ENCODE assay signal across 21 mouse cellular contexts in genomic region chr1:87300360-87301286, GRCm38 (mm10). TPM values are rescaled to one million over a fixed set of nuclear protein-coding genes. Genes with fewer than 3 reads are reported as not detected.
A peak's percentile ranks its signal among the peaks of the same experiment; 100 is the strongest.
DNase-seq lines count a peak whose midpoint lies in the region; ATAC-seq and TF ChIP-seq lines count a peak whose summit lies in the region.
"Had no signal": no experiment of that assay in that cellular context is flagged by ENCODE, and none has a peak within 500 bp of the region (broad histone marks: within the 10 kb centered on the region; RNA-seq: fewer than 3 reads in every experiment).

No protein-coding gene starts in this region.

- H3K4me2 ChIP-seq in kidney, embryonic 14.5 days (replicated peaks; ENCODE audit: low read depth, low read length) = no peak overlapping the region
- H3K4me2 ChIP-seq in liver, embryonic 16.5 days (ENCODE audit: low read depth, low read length) = no peak overlapping the region
- H3K4me2 ChIP-seq in liver, postnatal 0 days (ENCODE audit: low read depth, low read length) = no peak overlapping the region
- no peak overlapping the region for H3K4me2 ChIP-seq in intestine, embryonic 15.5 days (replicated peaks)
- H3K4me2 ChIP-seq in myocyte (ENCODE audit: low read depth) = no peak overlapping the region
- H3K4me2 ChIP-seq: embryonic facial prominence, embryonic 12.5 days; forebrain, embryonic 12.5 days; heart, embryonic 11.5 days; heart, embryonic 15.5 days; hindbrain, embryonic 13.5 days had no signal

- no peaks in the 10 kb centered on the region for H3K79me2 ChIP-seq in myocyte (ENCODE audit: control insufficient read depth, insufficient read depth)

- no peak for TF ChIP-seq EP300 in liver, postnatal 0 days (IDR thresholded peaks at IDR 0.05; ENCODE audit: low read depth)

- H3K36me3 ChIP-seq in kidney, embryonic 14.5 days (ENCODE audit: control insufficient read depth, insufficient read depth, low read length) = no peaks in the 10 kb centered on the region
- H3K36me3 ChIP-seq in kidney, adult 2 months (ENCODE audit: control insufficient read depth, insufficient read depth, low read length) = no peaks in the 10 kb centered on the region
- H3K36me3 ChIP-seq in liver, embryonic 16.5 days (ENCODE audit: control insufficient read depth, insufficient read depth) = no peaks in the 10 kb centered on the region
- no peaks in the 10 kb centered on the region for H3K36me3 ChIP-seq in liver, postnatal 0 days (replicated peaks; ENCODE audit: insufficient read depth, low read length)
- no peaks in the 10 kb centered on the region for H3K36me3 ChIP-seq in intestine, embryonic 15.5 days
- no peaks in the 10 kb centered on the region for H3K36me3 ChIP-seq in myocyte (ENCODE audit: control insufficient read depth, insufficient read depth)
- H3K36me3 ChIP-seq: embryonic facial prominence, embryonic 12.5 days; forebrain, embryonic 12.5 days; heart, embryonic 15.5 days; hindbrain, embryonic 13.5 days had no signal

- no peak for TF ChIP-seq CTCF in kidney, adult 2 months (conservative IDR thresholded peaks at IDR 0.05; ENCODE audit: insufficient read depth, insufficient read length, low read depth, low read length)
- no peak for TF ChIP-seq CTCF in liver, postnatal 0 days (IDR thresholded peaks at IDR 0.05; ENCODE audit: low read depth)

- no peak overlapping the region for H3K4me3 ChIP-seq in kidney, embryonic 14.5 days (ENCODE audit: low read length)
- no peak overlapping the region for H3K4me3 ChIP-seq in kidney, adult 2 months (ENCODE audit: insufficient read depth, low read depth, low read length)
- no peak overlapping the region for H3K4me3 ChIP-seq in liver, embryonic 16.5 days (ENCODE audit: low read depth, low read length)
- H3K4me3 ChIP-seq in liver, postnatal 0 days (ENCODE audit: low read depth, low read length) = no peak overlapping the region
- H3K4me3 ChIP-seq in intestine, embryonic 15.5 days (replicated peaks) = no peak overlapping the region
- H3K4me3 ChIP-seq in myocyte = no peak overlapping the region
- H3K4me3 ChIP-seq: embryonic facial prominence, embryonic 12.5 days; forebrain, embryonic 12.5 days; heart, adult 2 months; heart, embryonic 15.5 days; hindbrain, embryonic 13.5 days had no signal

- 42% methylated on average over 14 of the region's 14 CpGs for WGBS in kidney, embryonic 14.5 days
- 61% methylated on average over 14 of the region's 14 CpGs for WGBS in kidney, adult 2 months
- WGBS in liver, embryonic 16.5 days (ENCODE audit: insufficient replicate concordance) = 56% methylated on average over 14 of the region's 14 CpGs
- 61% methylated on average over 14 of the region's 14 CpGs for WGBS in liver, postnatal 0 days (ENCODE audit: insufficient replicate concordance)
- 57% methylated on average over 14 of the region's 14 CpGs for WGBS in intestine, embryonic 15.5 days

- H3K9ac ChIP-seq in kidney, embryonic 14.5 days (ENCODE audit: low read depth, low read length) = no peak overlapping the region
- H3K9ac ChIP-seq in liver, embryonic 16.5 days (ENCODE audit: low read depth, low read length) = no peak overlapping the region
- H3K9ac ChIP-seq in liver, postnatal 0 days (replicated peaks) = no peak overlapping the region
- no peak overlapping the region for H3K9ac ChIP-seq in intestine, embryonic 15.5 days
- H3K9ac ChIP-seq: embryonic facial prominence, embryonic 12.5 days; forebrain, embryonic 12.5 days; heart, embryonic 15.5 days; hindbrain, embryonic 13.5 days had no signal

- H3K9me3 ChIP-seq in kidney, embryonic 14.5 days (ENCODE audit: control insufficient read depth, low read length) = no peaks in the 10 kb centered on the region
- H3K9me3 ChIP-seq in liver, embryonic 16.5 days (replicated peaks; ENCODE audit: control insufficient read depth, low read length) = no peaks in the 10 kb centered on the region
- no peaks in the 10 kb centered on the region for H3K9me3 ChIP-seq in liver, postnatal 0 days (ENCODE audit: low read length)
- H3K9me3 ChIP-seq in intestine, embryonic 15.5 days = no peaks in the 10 kb centered on the region
- H3K9me3 ChIP-seq: embryonic facial prominence, embryonic 12.5 days; forebrain, embryonic 12.5 days; heart, embryonic 15.5 days; hindbrain, embryonic 13.5 days had no signal

- no peak overlapping the region for H3K27ac ChIP-seq in kidney, embryonic 14.5 days (ENCODE audit: low read depth, low read length)
- H3K27ac ChIP-seq in kidney, adult 2 months (ENCODE audit: insufficient read depth, low read depth, low read length) = no peak overlapping the region
- H3K27ac ChIP-seq in liver, embryonic 16.5 days (ENCODE audit: low read length) = no peak overlapping the region
- H3K27ac ChIP-seq in liver, postnatal 0 days (ENCODE audit: low read depth) = no peak overlapping the region
- no peak overlapping the region for H3K27ac ChIP-seq in intestine, embryonic 15.5 days
- H3K27ac ChIP-seq: embryonic facial prominence, embryonic 12.5 days; forebrain, embryonic 12.5 days; heart, adult 2 months; heart, embryonic 15.5 days; hindbrain, embryonic 13.5 days had no signal

- DNase-seq in kidney, adult 2 months = no peak
- DNase-seq in liver, postnatal 0 days = no peak
- no peak for DNase-seq in layer of hippocampus, adult 9-10 months (ENCODE audit: low spot score)
- DNase-seq: adrenal gland, adult 2 months; adrenal gland, postnatal 25 days; cerebellum, adult 18-20 months; cerebellum, adult 9-11 months; embryo, embryonic 11 days; gastrocnemius, postnatal 14 days; heart, adult 2 months; heart, postnatal 14 days had no signal

- ATAC-seq in kidney, embryonic 14.5 days (ENCODE audit: low FRiP score, low TSS enrichment) = peak; percentile 58; the same call in 1 of the 2 replicates
- peak; percentile 64; the same call in 1 of the 2 replicates for ATAC-seq in liver, embryonic 16.5 days (ENCODE audit: low read depth)
- no peak for ATAC-seq in liver, postnatal 0 days
- peak; percentile 50; the same call in 1 of the 2 replicates for ATAC-seq in intestine, embryonic 15.5 days
- ATAC-seq: forebrain, embryonic 16.5 days had no signal

- TF ChIP-seq POLR2A in kidney, adult 2 months (IDR thresholded peaks at IDR 0.05; ENCODE audit: low read depth, low read length) = no peak
- TF ChIP-seq POLR2A in myocyte (IDR thresholded peaks at IDR 0.05; ENCODE audit: insufficient read length, low read depth) = no peak

- no peaks in the 10 kb centered on the region for H3K27me3 ChIP-seq in kidney, embryonic 14.5 days (ENCODE audit: control insufficient read depth, insufficient read depth, low read length)
- no peaks in the 10 kb centered on the region for H3K27me3 ChIP-seq in kidney, adult 2 months (replicated peaks; ENCODE audit: control insufficient read depth, insufficient read depth, low read length)
- H3K27me3 ChIP-seq in liver, embryonic 16.5 days (ENCODE audit: control insufficient read depth, insufficient read depth, low read depth, low read length) = no peaks in the 10 kb centered on the region
- no peaks in the 10 kb centered on the region for H3K27me3 ChIP-seq in liver, postnatal 0 days (ENCODE audit: insufficient read depth, low read length)
- no peaks in the 10 kb centered on the region for H3K27me3 ChIP-seq in intestine, embryonic 15.5 days (replicated peaks)
- no peaks in the 10 kb centered on the region for H3K27me3 ChIP-seq in myocyte (ENCODE audit: control insufficient read depth, insufficient read depth, insufficient read length)
- H3K27me3 ChIP-seq: embryonic facial prominence, embryonic 12.5 days; forebrain, embryonic 12.5 days; heart, embryonic 15.5 days; hindbrain, embryonic 13.5 days had no signal

- H3K4me1 ChIP-seq in kidney, embryonic 14.5 days (ENCODE audit: control insufficient read depth, insufficient read depth, low read length) = no peaks in the 10 kb centered on the region; the same call in 1 of the 2 replicates
- H3K4me1 ChIP-seq in kidney, adult 2 months (ENCODE audit: control insufficient read depth, insufficient read depth, low read length) = peaks cover 5% of the 10 kb centered on the region
- no peaks in the 10 kb centered on the region for H3K4me1 ChIP-seq in liver, embryonic 16.5 days (ENCODE audit: control insufficient read depth, low read depth, low read length)
- no peaks in the 10 kb centered on the region for H3K4me1 ChIP-seq in liver, postnatal 0 days (ENCODE audit: insufficient read depth)
- H3K4me1 ChIP-seq in intestine, embryonic 15.5 days (replicated peaks) = no peaks in the 10 kb centered on the region
- H3K4me1 ChIP-seq: embryonic facial prominence, embryonic 12.5 days; forebrain, embryonic 12.5 days; heart, embryonic 15.5 days had no signal

- H3ac ChIP-seq in myocyte (ENCODE audit: control insufficient read depth, insufficient read length) = no peak overlapping the region

TF ChIP-seq in myocyte, 11 proteins besides CTCF, POLR2A, EP300 and RAD21:
- no peak for TF ChIP-seq E2F4 (IDR thresholded peaks at IDR 0.05; ENCODE audit: insufficient read depth)
- peak in 1 of 3 experiments; percentile 74 for TF ChIP-seq MYOG (IDR thresholded peaks at IDR 0.05; ENCODE audit: control insufficient read depth in 1 of 3, insufficient read depth in 1 of 3, insufficient read length in 2 of 3, low read depth in 2 of 3)
- TF ChIP-seq MYOD1 (IDR thresholded peaks at IDR 0.05; ENCODE audit: control insufficient read depth in 1 of 3, insufficient read length in 2 of 3, low read depth in 2 of 3) = peak in 2 of 3 experiments; percentile 19 to 51
TF ChIP-seq in myocyte: peak in this region for 2.

RNA-seq across cellular contexts. Expression of gene Gigyf2, which starts 26.2 kb away (rescaled TPM):
- 53.2 and 61.3 TPM in 2 replicates for polyA plus RNA-seq in kidney, embryonic 14.5 days (2014; fragmentation: Nextera tagmentation; extraction: Ambion mirVana)
- 40.4 and 47.1 TPM in 2 replicates for polyA plus RNA-seq in kidney, adult 2 months (2012; rRNA removed)
- polyA plus RNA-seq in liver, embryonic 16.5 days (2015; fragmentation: Nextera tagmentation; extraction: Ambion mirVana) = 17.3 and 17.9 TPM in 2 replicates
- polyA plus RNA-seq in liver, postnatal 0 days (2015; fragmentation: Nextera tagmentation; extraction: Ambion mirVana) = 12.1 and 13.3 TPM in 2 replicates
- polyA plus RNA-seq in intestine, embryonic 15.5 days (2015; fragmentation: Nextera tagmentation; extraction: Ambion mirVana) = 46.8 and 47.5 TPM in 2 replicates
- polyA plus RNA-seq in myocyte (2012; fragmentation: generic; extraction: Trizol) = 19.0 TPM

RNA-seq across cellular contexts. Expression of gene Efhd1, which starts 36.5 kb away (rescaled TPM):
- polyA plus RNA-seq in kidney, embryonic 14.5 days (2014; fragmentation: Nextera tagmentation; extraction: Ambion mirVana) = 2.6 and 3.6 TPM in 2 replicates
- polyA plus RNA-seq in kidney, adult 2 months (2012; rRNA removed) = 152 and 161 TPM in 2 replicates
- 0.09 and 0.19 TPM in 2 replicates for polyA plus RNA-seq in liver, embryonic 16.5 days (2015; fragmentation: Nextera tagmentation; extraction: Ambion mirVana)
- polyA plus RNA-seq in liver, postnatal 0 days (2015; fragmentation: Nextera tagmentation; extraction: Ambion mirVana) = 0.24 and 0.26 TPM in 2 replicates
- polyA plus RNA-seq in intestine, embryonic 15.5 days (2015; fragmentation: Nextera tagmentation; extraction: Ambion mirVana) = 0.08 and 0.57 TPM in 2 replicates
- 2.1 TPM for polyA plus RNA-seq in myocyte (2012; fragmentation: generic; extraction: Trizol)

Comparison
In these comparisons a context has a peak if more than half of its experiments do, and no peak if none do; other contexts are left out.
1. RNA of gene Efhd1, which starts 36.5 kb away (polyA plus RNA-seq): 152 to 161 TPM in kidney, adult 2 months; 2.6 to 3.6 TPM in kidney, embryonic 14.5 days, 2.1 TPM in myocyte (single experiment), 0.24 to 0.26 TPM in liver, postnatal 0 days, 0.09 to 0.19 TPM in liver, embryonic 16.5 days and 0.08 to 0.57 TPM in intestine, embryonic 15.5 days; every median in the first group is over 10 times any median in the second.